Mouse (Mus musculus): ENCODE data around the gene Dhx58.

DNA sequence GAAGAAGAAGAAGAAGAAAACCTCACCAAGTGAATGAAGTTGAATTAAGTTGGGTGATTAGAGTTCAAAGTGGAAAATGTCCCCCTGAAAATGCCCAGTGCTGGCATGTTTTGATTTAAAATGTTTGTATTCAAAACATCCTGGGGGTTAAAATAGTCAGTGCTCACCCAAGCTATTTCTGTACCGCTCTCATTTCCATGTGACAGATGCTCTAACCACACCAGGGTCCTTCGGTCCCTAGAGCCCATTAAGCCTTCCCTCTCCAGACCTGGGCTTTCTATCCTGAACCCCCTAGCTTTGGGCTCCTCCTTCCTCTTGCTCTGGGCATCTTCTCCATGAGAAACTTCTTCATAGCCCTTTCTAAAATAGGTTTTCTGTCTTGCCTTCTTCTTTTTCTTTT lies 20.0 kb downstream of the Dhx58 start:
- TF ChIP-seq CTCF (IDR thresholded peaks at IDR 0.05; ENCODE audit: low read depth, low read length) (no peak), POLR2A (IDR thresholded peaks at IDR 0.05; ENCODE audit: extremely low read depth, insufficient read depth, low read length) (no peak)
